Comparison of ENCODE assay signal across 8 mouse cellular contexts in genomic region chr7:65644643-65645351, GRCm38 (mm10). TPM values are rescaled to one million over a fixed set of nuclear protein-coding genes. Genes with fewer than 3 reads are reported as not detected.
DNase-seq lines count a peak whose midpoint lies in the region; ATAC-seq and TF ChIP-seq lines count a peak whose summit lies in the region.

Gene Tarsl2 (plus strand): TSS chr7:65644898.

- H3K27ac ChIP-seq in gastrocnemius, adult 2 months = peak within 1 kb of the TSS; percentile 97
- peak within 1 kb of the TSS; percentile 90 for H3K27ac ChIP-seq in hindbrain, postnatal 0 days
- peak within 1 kb of the TSS; percentile 89 for H3K27ac ChIP-seq in left cerebral cortex, adult 2 months

- peak; percentile 81 for ATAC-seq in common myeloid progenitor, adult 5-6 weeks (replicated peaks; ENCODE audit: low read depth, poor library complexity, severe bottlenecking)
- peak; percentile 97 for ATAC-seq in hindbrain, postnatal 0 days
- ATAC-seq in megakaryocyte, adult 5-6 weeks (ENCODE audit: poor library complexity, severe bottlenecking) = peak; percentile 92

- no peaks in the 10 kb centered on the region; the same call in 1 of the 2 replicates for H3K36me3 ChIP-seq in hindbrain, postnatal 0 days (ENCODE audit: insufficient read depth, low read length)

- peak within 1 kb of the TSS; percentile 78 for H3K4me2 ChIP-seq in hindbrain, postnatal 0 days (ENCODE audit: low read depth, low read length)

- peak; percentile 57 for TF ChIP-seq CTCF in gastrocnemius, adult 2 months (IDR thresholded peaks at IDR 0.05)
- TF ChIP-seq CTCF in hindbrain, postnatal 0 days (IDR thresholded peaks at IDR 0.05; ENCODE audit: low read depth) = no peak; the same call in 1 of the 2 replicates
- peak; percentile 44 for TF ChIP-seq CTCF in left cerebral cortex, adult 2 months (IDR thresholded peaks at IDR 0.05)

- WGBS in hindbrain, postnatal 0 days = under 1% methylated on average over 61 of the region's 64 CpGs

- intact Hi-C loops in gastrocnemius, adult 2 months (cut with DNase I) = loop anchor here (5.0 kb wide), 2 partner anchors 327 to 418 kb away; no protein-coding TSS in a partner anchor
- intact Hi-C loops in left cerebral cortex, adult 2 months (cut with DNase I) = no loop called here

- peak within 1 kb of the TSS; percentile 90 for H3K4me3 ChIP-seq in gastrocnemius, adult 2 months
- peak within 1 kb of the TSS; percentile 63 for H3K4me3 ChIP-seq in hindbrain, postnatal 0 days (ENCODE audit: low read length)
- peak within 1 kb of the TSS; percentile 83 for H3K4me3 ChIP-seq in left cerebral cortex, adult 2 months

- H3K9me3 ChIP-seq in hindbrain, postnatal 0 days (ENCODE audit: low read length) = 0 out of 2 replicates have a peak, but pooled peaks cover 2% of the 10 kb centered on the region

- DNase-seq in ZHBTc4 (ENCODE audit: low read depth, low spot score) = peak; percentile 97
- DNase-seq in gastrocnemius, adult 2 months = peak; percentile 98
- DNase-seq in hindbrain, postnatal 0 days (ENCODE audit: low spot score) = peak; percentile 97
- DNase-seq in left cerebral cortex, adult 2 months (ENCODE audit: extremely low spot score in 1 of 2, low spot score in 2 of 2) = peak; percentile 94 to 95
- DNase-seq in right cerebral cortex, adult 2 months (ENCODE audit: low spot score in 2 of 2) = peak; percentile 94 to 95
- DNase-seq in urinary bladder, postnatal 14 days (ENCODE audit: low spot score) = peak; percentile 96

- no peaks in the 10 kb centered on the region for H3K4me1 ChIP-seq in hindbrain, postnatal 0 days (ENCODE audit: insufficient read depth, low read length)

- peak within 1 kb of the TSS; percentile 78 for H3K9ac ChIP-seq in hindbrain, postnatal 0 days (replicated peaks; ENCODE audit: low read length)

- no peaks in the 10 kb centered on the region for H3K27me3 ChIP-seq in hindbrain, postnatal 0 days (ENCODE audit: insufficient read depth, low read length)

RNA-seq across cellular contexts. Expression of gene Tarsl2, which starts in this region (rescaled TPM):
- total RNA-seq in common myeloid progenitor, adult 5-6 weeks (2017) = 35.9 and 36.3 TPM in 2 replicates
- total RNA-seq in gastrocnemius, adult 2 months (2021) = 10 to 100 TPM; 59.2 to 67.0 TPM
- total RNA-seq in hindbrain, postnatal 0 days (2014; rRNA removed) = 16.0 and 18.7 TPM in 2 replicates
- 20.9 and 22.4 TPM in 2 replicates for polyA plus RNA-seq in hindbrain, postnatal 0 days (2015; fragmentation: Nextera tagmentation; extraction: Ambion mirVana)
- 10 to 100 TPM; 41.3 to 44.3 TPM for total RNA-seq in left cerebral cortex, adult 2 months (2021)
- 3.4 and 3.9 TPM in 2 replicates for total RNA-seq in megakaryocyte, adult 5-6 weeks (2015)
- total RNA-seq in megakaryocyte, adult 5-6 weeks (2017) = 8.3 and 11.6 TPM in 2 replicates

Comparison
In these comparisons a context has a peak if more than half of its experiments do, and no peak if none do; other contexts are left out.
1. Peak in every context shown above with its lines: DNase-seq, ATAC-seq, H3K4me3 ChIP-seq and H3K27ac ChIP-seq.